Mouse (Mus musculus) embryo, embryonic 9.5 days (tissue): ENCODE measurements around the gene Slc36a2.

Experiments
- DNase-seq: peaks from one replicate; pipeline ENCODE4 v3.0.0-alpha.2; 2017; ENCODE audit errors: extremely low spot score

The Slc36a2 gene

GRCm38 (mm10) chr11:55184733-55185291 is at the start of gene Slc36a2:
Gene Slc36a2, minus strand, starts transcription at chr11:55185077.
- DNase-seq = no peak

- DNase-seq = no peak
Measured at GRCm38 (mm10) chr11:55234288-55234687, 49.4 kb upstream of the Slc36a2 start.

GRCm38 (mm10) chr11:55231034-55231433 is 46.2 kb upstream of the Slc36a2 start:
- DNase-seq = no peak

- DNase-seq = no peak
Measured at GRCm38 (mm10) chr11:55221306-55221705, 36.4 kb upstream of the Slc36a2 start.

- DNase-seq = no peak
Measured at GRCm38 (mm10) chr11:55218473-55218872, 33.6 kb upstream of the Slc36a2 start.

GRCm38 (mm10) chr11:55217880-55218279 is 33.0 kb upstream of the Slc36a2 start:
- no peak for DNase-seq

GRCm38 (mm10) chr11:55217418-55217817 is 32.5 kb upstream of the Slc36a2 start:
- DNase-seq = no peak

GRCm38 (mm10) chr11:55216830-55217229 is 32.0 kb upstream of the Slc36a2 start:
- DNase-seq = no peak

- DNase-seq = no peak
Measured at GRCm38 (mm10) chr11:55216061-55216460, 31.2 kb upstream of the Slc36a2 start.

GRCm38 (mm10) chr11:55214978-55215377 is 30.1 kb upstream of the Slc36a2 start:
- DNase-seq = no peak

- DNase-seq = no peak
Measured at GRCm38 (mm10) chr11:55214161-55214560, 29.3 kb upstream of the Slc36a2 start.

GRCm38 (mm10) chr11:55213518-55213917 is 28.6 kb upstream of the Slc36a2 start:
- no peak for DNase-seq

GRCm38 (mm10) chr11:55209626-55210353 is 24.9 kb upstream of the Slc36a2 start:
- DNase-seq = no peak

- no peak for DNase-seq
Measured at GRCm38 (mm10) chr11:55209032-55209431, 24.2 kb upstream of the Slc36a2 start.

GRCm38 (mm10) chr11:55208001-55208690 is 23.3 kb upstream of the Slc36a2 start:
- DNase-seq = no peak

- DNase-seq = no peak
Measured at GRCm38 (mm10) chr11:55204602-55205001, 19.7 kb upstream of the Slc36a2 start.

- DNase-seq = peak; percentile 92
Measured at GRCm38 (mm10) chr11:55204159-55204596, 19.3 kb upstream of the Slc36a2 start, which contains the start of gene Slc36a1. Gene Slc36a1, plus strand, starts transcription at chr11:55204350.

GRCm38 (mm10) chr11:55197740-55198510 is 13.0 kb upstream of the Slc36a2 start:
- no peak for DNase-seq

GRCm38 (mm10) chr11:55197086-55197485 is 12.2 kb upstream of the Slc36a2 start:
- DNase-seq = no peak

- DNase-seq = no peak
Measured at GRCm38 (mm10) chr11:55190216-55190615, 5.3 kb upstream of the Slc36a2 start.

- DNase-seq = no peak
Measured at GRCm38 (mm10) chr11:55187777-55188176, 2.9 kb upstream of the Slc36a2 start.

- no peak for DNase-seq
Measured at GRCm38 (mm10) chr11:55187292-55187691, 2.4 kb upstream of the Slc36a2 start.
